Mouse (Mus musculus) lung, embryonic 16.5 days (tissue): ENCODE measurements around the gene Jade1. TPM values are rescaled to one million over a fixed set of nuclear protein-coding genes. Genes with fewer than 3 reads are reported as not detected.

Experiments used
- ATAC-seq: fragments of 200-750 bp; cut with Nextera tagmentation; 2 replicates; pipeline ENCODE4 v1.8.0; 2017; ENCODE audit warnings: low read depth, mild to moderate bottlenecking, moderate library complexity
- H3K27ac ChIP-seq: fragments of 300-500 bp; sonication (generic); 2 replicates; pipeline ENCODE4 v1.5.1; 2014; ENCODE audit warnings: mild to moderate bottlenecking, control low read depth, low read length
- H3K27me3 ChIP-seq: fragments of 300-500 bp; sonication (generic); 2 replicates; pipeline ENCODE4 v1.6.1; 2014; ENCODE audit warnings: low read depth, low read length, mixed read lengths; ENCODE audit not compliant: control insufficient read depth, insufficient read depth
- H3K36me3 ChIP-seq: fragments of 300-500 bp; sonication (generic); 2 replicates; pipeline ENCODE4 v1.6.1; 2014; ENCODE audit warnings: low read length; ENCODE audit not compliant: control insufficient read depth, insufficient read depth
- H3K4me1 ChIP-seq: fragments of 300-500 bp; sonication (generic); replicated peaks from 2 replicates; pipeline ENCODE4 v1.6.1; 2014; ENCODE audit warnings: low read length, mixed read lengths; ENCODE audit not compliant: control insufficient read depth, insufficient read depth
- H3K4me2 ChIP-seq: fragments of 300-500 bp; sonication (generic); 2 replicates; pipeline ENCODE4 v1.6.1; 2014; ENCODE audit warnings: low read depth, low read length, control low read depth
- H3K4me3 ChIP-seq: fragments of 300-500 bp; sonication (generic); 2 replicates; pipeline ENCODE4 v1.5.1; 2014; ENCODE audit warnings: mild to moderate bottlenecking, low read length, control low read depth
- H3K9ac ChIP-seq: fragments of 300-500 bp; sonication (generic); 2 replicates; pipeline ENCODE4 v1.6.1; 2014; ENCODE audit warnings: low read length, control low read depth
- H3K9me3 ChIP-seq: fragments of 300-500 bp; sonication (generic); 2 replicates; pipeline ENCODE4 v1.6.1; 2016; ENCODE audit warnings: low read length; ENCODE audit not compliant: control insufficient read depth
- WGBS: fragments of 180-500 bp; shearing (Covaris S2); extraction: QIAGEN DNeasy Blood & Tissue Kit; methylation state at CpG from one replicate; pipeline ENCODE4 v1.1.7; 2014; 5-methylcytosine and 5-hydroxymethylcytosine counted together
- polyA plus RNA-seq: library from polyadenylated mRNA; unstranded; fragments of >200 nt; fragmentation: Nextera tagmentation; extraction: Ambion mirVana; gene quantifications from 2 replicates; pipeline ENCODE4 v1.2.1, GENCODE M21; 2015

The Jade1 gene
- polyA plus RNA-seq, 1 experiment from 2014 or later, result 7.1 TPM

DNA sequence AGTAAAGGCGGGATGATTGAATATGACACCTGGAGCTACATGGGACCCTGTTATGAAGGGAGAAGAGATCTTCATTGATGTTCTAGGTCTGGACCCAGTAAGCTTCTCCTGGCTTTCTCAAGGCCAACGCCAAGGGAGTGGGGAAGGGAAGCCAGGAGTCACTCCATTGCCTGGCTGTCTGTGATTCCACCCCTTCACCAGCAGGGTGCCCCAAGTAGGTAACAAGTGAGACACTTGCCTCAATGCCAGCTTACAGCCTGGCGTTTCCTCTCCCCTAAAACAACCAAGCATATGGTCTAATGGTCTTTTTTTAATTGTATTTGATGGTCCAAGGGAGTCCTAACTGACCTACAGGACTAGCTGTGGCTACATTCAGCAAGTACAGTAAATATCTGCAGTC lies 14.2 kb upstream of the Jade1 start:
- WGBS, result 72% methylated on average over 3 of the region's 3 CpGs
- ATAC-seq, result no peak
- H3K4me3 ChIP-seq, result no peak overlapping the region
- H3K9ac ChIP-seq, result no peak overlapping the region
- no peak overlapping the region for H3K4me2 ChIP-seq
- H3K4me1 ChIP-seq, result peaks cover 7% of the 10 kb centered on the region
- no peak overlapping the region for H3K27ac ChIP-seq
- H3K36me3 ChIP-seq, result no peaks in the 10 kb centered on the region
- no peaks in the 10 kb centered on the region for H3K27me3 ChIP-seq
- no peaks in the 10 kb centered on the region for H3K9me3 ChIP-seq

DNA sequence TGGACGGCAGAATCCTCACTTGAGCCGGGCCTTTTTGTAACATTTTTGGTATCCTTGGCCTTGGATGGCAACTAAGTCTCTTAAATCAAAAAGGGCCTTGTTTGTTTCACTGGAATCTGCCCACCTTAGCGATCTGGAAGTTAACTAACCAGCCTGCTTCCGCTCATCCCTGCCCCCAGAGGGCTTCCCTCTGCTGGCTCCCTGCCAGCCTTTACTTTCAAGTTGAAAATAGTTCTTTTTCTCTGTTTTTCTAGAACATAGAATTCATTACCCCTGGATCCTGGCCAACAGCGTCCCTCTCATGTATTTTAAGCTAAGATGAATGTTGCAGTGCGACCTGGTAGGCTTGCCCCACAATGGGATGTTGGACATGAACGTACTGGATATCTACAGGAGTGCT lies 11.1 kb upstream of the Jade1 start:
- no peak overlapping the region for H3K4me3 ChIP-seq
- H3K4me2 ChIP-seq, result no peak overlapping the region
- H3K9me3 ChIP-seq, result no peaks in the 10 kb centered on the region
- no peak overlapping the region for H3K27ac ChIP-seq
- 25% methylated on average over 7 of the region's 7 CpGs for WGBS
- no peak for ATAC-seq
- H3K4me1 ChIP-seq, result peaks cover 7% of the 10 kb centered on the region
- no peak overlapping the region for H3K9ac ChIP-seq
- no peaks in the 10 kb centered on the region for H3K36me3 ChIP-seq
- no peaks in the 10 kb centered on the region for H3K27me3 ChIP-seq

DNA sequence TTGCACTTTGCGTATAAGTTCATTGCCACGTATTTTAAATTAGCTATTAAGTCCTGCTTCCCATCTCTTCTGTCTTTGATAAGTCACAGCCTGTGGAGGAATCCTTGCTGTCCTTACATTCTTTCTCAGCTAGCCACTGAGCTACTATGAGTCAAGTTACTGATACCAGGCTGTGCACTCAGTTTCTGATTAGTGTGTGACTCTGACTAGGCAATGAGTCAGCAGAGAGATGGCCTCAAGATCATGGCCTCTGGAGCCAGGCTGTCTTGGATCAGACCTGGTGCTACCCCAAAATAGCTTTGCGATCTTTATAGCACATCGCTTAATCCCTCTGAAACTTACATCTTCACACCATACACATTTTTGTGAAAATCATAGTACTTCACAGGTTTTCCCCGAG lies 8.2 kb upstream of the Jade1 start:
- Histone ChIP-seq H3K36me3 (no peaks in the 10 kb centered on the region), H3K4me1 (peaks cover 7% of the 10 kb centered on the region), H3K27ac (no peak overlapping the region), H3K4me2 (no peak overlapping the region), H3K9me3 (no peaks in the 10 kb centered on the region), H3K4me3 (no peak overlapping the region), H3K27me3 (no peaks in the 10 kb centered on the region), H3K9ac (no peak overlapping the region)
- no peak for ATAC-seq
- 90% methylated on average over 5 of the region's 5 CpGs for WGBS

DNA sequence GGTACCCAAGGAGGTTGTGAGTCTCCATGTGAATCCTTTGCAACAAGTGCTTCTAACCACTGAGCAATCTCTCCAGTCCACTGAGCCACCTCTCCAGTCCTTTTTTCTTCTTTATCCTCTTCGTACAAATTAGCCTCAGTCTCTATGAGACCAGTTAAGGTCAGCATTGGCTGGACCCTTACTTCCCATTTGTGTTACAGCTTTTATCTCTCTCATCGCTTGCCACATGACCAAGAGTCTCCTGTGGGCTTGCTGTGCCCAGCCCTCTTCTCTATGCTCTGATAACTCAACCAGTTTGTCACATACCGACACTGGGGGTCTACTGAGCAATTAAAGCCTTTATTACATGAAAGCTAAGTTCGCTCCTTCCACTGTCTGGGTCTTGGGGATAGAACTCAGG lies 7.3 kb upstream of the Jade1 start:
- H3K4me1 ChIP-seq, result peaks cover 7% of the 10 kb centered on the region
- 79% methylated on average over 4 of the region's 4 CpGs for WGBS

DNA sequence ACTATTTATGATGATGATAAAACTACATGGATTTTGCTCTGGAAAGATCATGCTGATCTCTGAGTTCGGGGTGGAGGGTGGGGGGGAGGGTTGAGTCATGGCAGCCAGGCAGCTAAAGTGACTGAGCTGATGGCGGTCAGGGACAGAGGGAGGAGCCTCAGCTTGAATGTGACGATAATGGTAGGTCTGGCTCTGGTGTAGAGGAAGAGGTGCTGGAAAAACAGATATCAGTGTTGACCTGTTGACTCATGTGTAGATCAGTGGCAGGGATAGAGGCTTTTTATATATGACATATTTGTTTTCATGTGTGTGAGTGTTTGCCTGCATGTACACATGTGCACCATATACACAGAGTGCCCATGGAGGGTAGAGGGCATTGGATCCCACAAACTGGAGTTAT lies 3.9 kb upstream of the Jade1 start:
- ATAC-seq, result no peak
- Histone ChIP-seq H3K27me3 (no peaks in the 10 kb centered on the region), H3K36me3 (no peaks in the 10 kb centered on the region), H3K4me3 (no peak overlapping the region), H3K4me2 (no peak overlapping the region), H3K9me3 (no peaks in the 10 kb centered on the region), H3K9ac (no peak overlapping the region), H3K4me1 (no peaks in the 10 kb centered on the region), H3K27ac (no peak overlapping the region)
- 65% methylated on average over 3 of the region's 3 CpGs for WGBS

More for the DNA sequence above, 7.3 kb upstream of the Jade1 start:
- H3K27ac ChIP-seq, result no peak overlapping the region
- H3K36me3 ChIP-seq, result no peaks in the 10 kb centered on the region
- H3K4me3 ChIP-seq, result no peak overlapping the region
- H3K27me3 ChIP-seq, result no peaks in the 10 kb centered on the region
- no peak overlapping the region for H3K4me2 ChIP-seq
- ATAC-seq, result no peak
- no peak overlapping the region for H3K9ac ChIP-seq
- no peaks in the 10 kb centered on the region for H3K9me3 ChIP-seq

DNA sequence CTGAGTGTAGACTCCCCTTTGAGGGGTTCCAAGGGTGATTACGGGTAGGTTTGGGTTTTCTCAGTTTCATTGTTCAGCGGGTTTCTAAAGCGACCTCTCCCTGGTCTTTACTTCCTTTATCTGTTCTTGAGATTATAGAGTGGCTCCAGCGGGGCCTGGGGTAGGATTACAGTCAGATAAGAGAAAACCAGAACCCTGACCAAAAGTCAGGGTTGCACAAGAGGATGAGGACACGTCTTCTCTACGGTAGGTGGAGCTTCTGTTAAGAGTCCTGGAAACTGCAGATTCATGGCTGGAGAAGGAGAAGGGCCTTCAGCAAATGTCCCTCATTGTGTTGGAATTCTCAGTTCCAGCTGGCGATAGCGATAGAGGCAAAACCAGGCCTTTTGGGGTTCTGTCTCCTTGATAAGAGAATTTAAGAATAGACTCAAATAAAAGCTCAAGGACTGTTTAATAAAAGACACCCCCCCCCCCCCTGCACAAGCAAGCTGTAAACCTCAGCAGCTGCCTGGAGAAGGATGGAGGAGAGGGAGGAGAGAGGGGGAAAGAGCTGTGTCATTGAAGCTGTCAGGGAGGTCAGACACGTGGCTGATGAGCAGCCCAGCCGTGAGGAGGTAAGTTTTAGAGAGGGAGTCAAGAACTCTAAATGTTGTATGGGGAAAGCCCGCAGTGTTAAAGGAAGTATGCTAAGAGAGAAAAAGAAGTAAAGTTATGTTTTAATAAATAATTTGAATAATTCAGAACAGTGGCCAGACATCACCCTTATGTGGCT lies 2.6 kb upstream of the Jade1 start:
- Histone ChIP-seq H3K4me3 (no peak overlapping the region), H3K4me2 (no peak overlapping the region), H3K9ac (no peak overlapping the region), H3K9me3 (no peaks in the 10 kb centered on the region), H3K27me3 (no peaks in the 10 kb centered on the region), H3K36me3 (no peaks in the 10 kb centered on the region), H3K27ac (no peak overlapping the region), H3K4me1 (no peaks in the 10 kb centered on the region)
- WGBS, result 42% methylated on average over 11 of the region's 11 CpGs
- ATAC-seq, result no peak

DNA sequence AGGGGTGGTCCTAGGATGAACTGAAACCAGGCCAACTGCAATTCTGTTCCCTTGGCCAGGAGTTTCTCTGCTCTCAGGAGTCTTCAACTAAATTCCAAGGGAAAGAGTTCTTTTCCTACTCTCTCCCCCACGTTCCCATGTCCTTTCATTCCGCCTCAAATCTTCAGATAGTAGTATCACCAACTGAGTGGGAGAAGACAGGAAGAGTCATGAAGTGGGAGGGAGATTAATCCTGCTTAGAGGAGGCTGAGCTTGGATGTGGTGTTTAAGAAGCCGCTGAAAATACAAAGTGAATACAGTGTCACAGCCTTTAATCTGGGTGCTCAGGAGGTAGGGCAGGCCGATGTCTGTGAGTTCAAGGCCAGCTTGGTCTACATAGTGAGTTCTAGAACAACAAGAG lies 1.9 kb upstream of the Jade1 start:
- H3K4me2 ChIP-seq, result no peak overlapping the region
- no peak overlapping the region for H3K9ac ChIP-seq
- H3K9me3 ChIP-seq, result no peaks in the 10 kb centered on the region
- WGBS, result 57% methylated on average over 4 of the region's 4 CpGs
- H3K27ac ChIP-seq, result no peak overlapping the region
- ATAC-seq, result no peak
- no peak overlapping the region for H3K4me3 ChIP-seq
- H3K36me3 ChIP-seq, result no peaks in the 10 kb centered on the region
- no peaks in the 10 kb centered on the region for H3K4me1 ChIP-seq
- no peaks in the 10 kb centered on the region for H3K27me3 ChIP-seq

DNA sequence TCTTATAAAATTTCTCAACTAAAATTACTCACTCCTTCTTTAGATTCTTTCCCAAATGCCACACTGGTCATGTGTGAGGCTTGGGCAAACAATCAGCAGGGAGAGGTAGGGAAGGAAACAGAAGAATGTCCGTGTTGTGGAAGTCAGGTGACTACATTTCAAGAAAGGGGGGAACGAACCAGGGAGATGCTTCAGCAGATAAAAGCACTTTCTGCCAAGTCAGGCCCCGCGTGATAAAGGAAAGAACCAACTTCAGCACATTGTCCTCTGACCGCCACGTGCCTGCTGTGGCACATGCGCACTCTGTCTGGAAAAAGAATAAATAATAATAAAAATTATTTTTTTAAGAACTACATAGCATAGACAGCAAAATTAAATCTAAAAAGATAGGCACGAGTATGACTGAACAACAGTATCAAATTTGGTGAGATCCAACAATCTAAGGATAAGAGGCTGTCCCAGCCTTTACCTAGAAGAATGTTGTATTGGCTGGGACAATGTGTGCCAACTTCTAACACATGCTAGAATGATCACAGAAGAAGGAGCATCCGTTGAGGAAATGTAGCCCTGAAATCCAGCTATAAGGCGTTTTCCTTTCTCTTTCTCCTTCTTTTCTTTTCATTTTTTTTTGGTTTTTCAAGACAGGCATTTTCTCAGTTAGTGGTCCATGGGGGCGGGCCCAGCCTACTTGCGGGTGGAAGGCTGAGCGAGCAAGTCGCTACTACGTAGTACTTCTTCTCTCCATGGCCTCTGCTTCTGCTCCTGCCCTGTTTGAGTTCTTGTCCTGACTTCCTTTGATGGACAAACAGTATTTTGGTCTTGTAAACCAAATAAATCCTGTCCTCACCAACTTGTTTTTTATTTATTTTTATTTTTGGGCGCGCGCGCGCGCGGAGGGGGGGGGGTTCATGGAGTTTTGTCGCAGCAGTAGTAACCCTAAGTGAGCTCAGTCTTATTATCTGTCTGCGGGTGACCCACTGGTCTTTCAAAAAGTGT lies 753 bp upstream of the Jade1 start:
- WGBS, result 81% methylated on average over 24 of the region's 24 CpGs
- no peak overlapping the region for H3K27ac ChIP-seq
- no peaks in the 10 kb centered on the region for H3K27me3 ChIP-seq
- H3K9ac ChIP-seq, result no peak overlapping the region
- no peak for ATAC-seq
- no peaks in the 10 kb centered on the region for H3K4me1 ChIP-seq
- no peaks in the 10 kb centered on the region for H3K36me3 ChIP-seq
- no peak overlapping the region for H3K4me2 ChIP-seq
- H3K4me3 ChIP-seq, result no peak overlapping the region
- no peaks in the 10 kb centered on the region for H3K9me3 ChIP-seq

DNA sequence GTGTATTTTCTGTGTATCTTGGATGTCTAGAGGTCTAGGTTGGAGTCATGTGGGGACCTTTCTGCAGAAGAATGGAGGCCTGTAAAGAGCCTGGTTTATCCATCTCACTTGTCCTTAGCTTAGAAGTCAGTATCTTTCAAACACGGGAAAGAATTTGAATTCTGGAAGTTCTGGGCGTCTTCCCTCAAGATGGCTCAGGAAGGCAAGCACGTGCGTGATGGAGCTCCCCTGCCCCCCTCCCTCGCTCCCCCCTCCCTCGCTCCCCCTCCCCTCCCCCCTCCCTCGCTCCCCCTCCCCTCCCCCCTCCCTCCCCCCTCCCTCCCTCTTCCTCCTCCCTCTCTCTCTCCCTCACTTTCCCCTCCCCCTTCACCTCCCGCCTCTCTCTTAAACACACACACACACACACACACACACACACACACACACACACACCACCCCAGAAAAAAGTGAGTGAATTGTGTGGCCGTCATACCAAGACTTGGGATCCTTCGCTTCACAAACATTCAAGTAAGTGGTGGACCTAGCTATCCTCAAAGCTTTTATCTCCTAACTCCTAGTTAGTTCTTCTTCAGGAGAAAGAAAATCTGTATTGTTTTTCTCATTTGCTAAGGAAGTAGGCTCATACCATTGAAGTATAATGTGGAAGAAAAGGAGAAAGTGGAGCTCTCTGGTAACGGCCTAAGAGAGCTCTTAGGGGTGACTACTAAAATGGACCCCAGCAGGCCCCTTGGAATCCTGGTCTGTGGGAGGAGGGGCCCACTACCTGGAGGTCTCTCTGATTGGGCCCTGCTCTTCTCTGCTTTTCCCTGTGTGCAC lies 1.1 kb downstream of the Jade1 start:
- H3K27ac ChIP-seq, result no peak overlapping the region
- 78% methylated on average over 10 of the region's 11 CpGs for WGBS
- no peaks in the 10 kb centered on the region for H3K36me3 ChIP-seq
- H3K27me3 ChIP-seq, result no peaks in the 10 kb centered on the region
- ATAC-seq, result no peak
- H3K4me1 ChIP-seq, result no peaks in the 10 kb centered on the region
- H3K4me2 ChIP-seq, result no peak overlapping the region
- H3K9ac ChIP-seq, result no peak overlapping the region
- H3K4me3 ChIP-seq, result no peak overlapping the region
- H3K9me3 ChIP-seq, result no peaks in the 10 kb centered on the region
